Mouse (Mus musculus): ENCODE data around the gene Manba. TPM values are rescaled to one million over a fixed set of nuclear protein-coding genes. Genes with fewer than 3 reads are reported as not detected.

Manba gene
- polyA plus RNA-seq, 1 experiment from 2014 or later: 4.8 TPM

DNA sequence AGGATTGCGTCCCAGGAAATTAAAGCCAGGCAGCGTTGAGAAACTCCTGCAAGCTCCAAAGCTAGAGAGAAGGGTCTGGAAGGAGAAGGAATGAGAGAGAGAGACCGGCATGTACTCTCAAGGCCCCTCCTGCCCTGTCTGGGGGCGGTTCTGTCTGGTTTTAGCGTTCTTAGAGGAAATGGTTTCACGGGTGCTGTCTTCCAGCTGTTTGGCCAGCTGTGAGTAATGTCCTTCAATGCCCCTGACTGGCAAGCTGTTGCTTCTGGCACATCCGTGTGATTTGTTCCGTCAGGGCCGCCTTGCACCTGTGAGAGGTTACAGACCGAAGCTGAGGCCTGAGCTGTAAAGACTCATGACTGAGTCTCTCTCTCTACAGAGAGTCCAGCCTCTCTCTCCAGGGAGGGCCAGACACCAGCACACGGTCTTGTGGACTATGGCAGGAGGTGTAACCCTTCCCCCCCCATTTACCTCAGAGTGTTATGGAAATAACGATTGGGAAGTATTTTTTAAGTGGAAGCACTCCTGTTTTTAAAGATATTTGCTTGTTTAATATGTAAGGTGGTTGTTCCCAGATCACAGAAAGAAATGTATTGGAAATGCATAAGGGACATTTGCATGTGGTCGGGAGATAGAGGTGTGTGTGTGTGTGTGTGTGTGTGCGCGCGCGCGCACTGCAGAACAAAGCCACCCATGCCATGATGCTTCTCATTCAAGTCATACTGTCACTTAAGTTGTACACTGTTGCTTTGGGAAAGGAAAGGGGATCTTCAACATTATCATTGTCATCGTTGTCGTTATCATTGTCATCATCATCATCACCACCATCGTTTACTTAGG lies 95.2 kb downstream of the Manba start:
- WGBS: 86% methylated on average over 21 of the region's 21 CpGs
- no peak for DNase-seq (ENCODE audit: low spot score)
- Histone ChIP-seq H3K9me3 (no peaks in the 10 kb centered on the region), H3K27ac (no peak overlapping the region), H3K27me3 (ENCODE audit: insufficient read depth, poor library complexity, severe bottlenecking) (no peaks in the 10 kb centered on the region), H3K36me3 (peaks cover 15% of the 10 kb centered on the region), H3K4me3 (no peak overlapping the region), H3K4me1 (replicated peaks) (peaks cover 19% of the 10 kb centered on the region)

DNA sequence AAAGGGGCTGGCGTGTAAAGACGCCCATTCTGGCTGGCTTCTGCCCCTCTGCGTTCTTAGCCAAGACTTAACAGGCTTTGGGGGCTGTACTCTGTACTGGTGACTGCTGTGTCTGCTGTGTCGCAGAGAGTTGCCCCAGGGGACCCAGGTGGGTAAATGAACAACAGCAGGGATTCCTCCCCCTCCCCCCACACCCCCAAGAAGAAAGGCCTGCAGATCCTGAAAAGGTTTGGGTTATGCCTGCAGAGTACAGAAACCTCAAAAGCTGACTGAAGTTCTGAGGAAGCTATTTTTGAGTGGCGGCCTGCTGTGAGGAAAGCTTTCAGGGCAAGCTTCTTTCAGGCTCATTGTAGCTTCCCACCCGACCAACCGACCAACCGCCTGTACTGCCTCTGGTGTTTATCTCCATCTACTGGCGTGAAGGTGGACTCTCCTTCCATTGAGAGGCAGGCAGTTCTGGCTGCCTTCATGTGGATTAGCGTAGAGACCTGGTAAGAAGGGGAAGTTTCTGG lies 96.3 kb downstream of the Manba start:
- no peaks in the 10 kb centered on the region for H3K9me3 ChIP-seq
- peak; percentile 46 for DNase-seq (ENCODE audit: low spot score)
- H3K27me3 ChIP-seq (ENCODE audit: insufficient read depth, poor library complexity, severe bottlenecking): no peaks in the 10 kb centered on the region
- H3K27ac ChIP-seq: peak overlapping the region; percentile 74
- H3K36me3 ChIP-seq: peaks cover 21% of the 10 kb centered on the region
- H3K4me1 ChIP-seq (replicated peaks): peaks cover 21% of the 10 kb centered on the region
- WGBS: 13% methylated on average over 10 of the region's 10 CpGs
- no peak overlapping the region for H3K4me3 ChIP-seq

DNA sequence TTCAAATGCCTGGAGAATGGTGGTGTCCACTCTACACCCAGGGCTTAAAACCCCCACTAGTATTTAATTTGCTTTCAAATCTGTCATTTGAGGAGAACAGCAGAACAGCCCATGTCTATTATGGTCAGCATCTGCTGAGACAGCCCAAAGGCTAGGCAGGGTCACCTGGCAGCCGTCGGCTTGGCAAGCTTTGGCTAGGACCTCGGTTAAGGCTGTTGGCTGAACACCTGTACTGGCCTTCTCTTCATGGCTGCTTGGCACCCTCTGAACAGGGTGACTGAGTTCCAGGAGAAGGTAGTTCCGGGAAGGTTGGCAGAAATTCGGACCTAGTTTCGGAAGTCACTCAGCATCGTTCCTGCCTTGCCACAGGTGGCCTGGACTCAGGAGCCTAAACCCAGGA lies 96.8 kb downstream of the Manba start:
- Histone ChIP-seq H3K4me1 (replicated peaks) (peaks cover 21% of the 10 kb centered on the region), H3K4me3 (no peak overlapping the region), H3K27ac (0 out of 2 replicates have a peak overlapping the region, but pooled peaks have one; percentile 74), H3K27me3 (ENCODE audit: insufficient read depth, poor library complexity, severe bottlenecking) (no peaks in the 10 kb centered on the region), H3K9me3 (no peaks in the 10 kb centered on the region), H3K36me3 (peaks cover 27% of the 10 kb centered on the region)
- 91% methylated on average over 7 of the region's 7 CpGs for WGBS
- DNase-seq (ENCODE audit: low spot score): no peak

DNA sequence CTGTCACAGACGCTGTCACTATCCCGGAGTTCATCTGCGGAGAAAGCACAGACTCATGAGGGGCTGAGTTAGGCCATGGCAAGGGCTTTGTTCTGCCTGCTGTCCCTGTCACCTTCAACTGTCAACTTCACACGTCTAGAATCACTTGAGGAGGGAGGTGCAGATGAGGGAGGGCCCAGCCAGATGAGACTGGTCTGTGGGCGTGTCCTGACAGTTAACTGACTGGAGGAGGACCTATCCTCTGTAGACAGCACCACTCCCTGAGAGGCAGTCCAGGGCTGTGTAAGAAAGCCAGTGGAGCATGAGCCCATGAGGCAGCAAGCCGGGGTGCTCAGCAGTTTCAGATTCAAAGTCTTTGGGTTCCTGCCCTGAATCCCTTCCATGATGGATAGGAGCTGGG lies 100.1 kb downstream of the Manba start:
- H3K27ac ChIP-seq: peak overlapping the region; percentile 67; the same call in 1 of the 2 replicates
- peaks cover 58% of the 10 kb centered on the region for H3K36me3 ChIP-seq
- no peaks in the 10 kb centered on the region for H3K9me3 ChIP-seq
- H3K27me3 ChIP-seq (ENCODE audit: insufficient read depth, poor library complexity, severe bottlenecking): no peaks in the 10 kb centered on the region
- peaks cover 17% of the 10 kb centered on the region for H3K4me1 ChIP-seq (replicated peaks)
- WGBS: 54% methylated on average over 6 of the region's 6 CpGs
- H3K4me3 ChIP-seq: no peak overlapping the region
- peak; percentile 24 for DNase-seq (ENCODE audit: low spot score)

DNA sequence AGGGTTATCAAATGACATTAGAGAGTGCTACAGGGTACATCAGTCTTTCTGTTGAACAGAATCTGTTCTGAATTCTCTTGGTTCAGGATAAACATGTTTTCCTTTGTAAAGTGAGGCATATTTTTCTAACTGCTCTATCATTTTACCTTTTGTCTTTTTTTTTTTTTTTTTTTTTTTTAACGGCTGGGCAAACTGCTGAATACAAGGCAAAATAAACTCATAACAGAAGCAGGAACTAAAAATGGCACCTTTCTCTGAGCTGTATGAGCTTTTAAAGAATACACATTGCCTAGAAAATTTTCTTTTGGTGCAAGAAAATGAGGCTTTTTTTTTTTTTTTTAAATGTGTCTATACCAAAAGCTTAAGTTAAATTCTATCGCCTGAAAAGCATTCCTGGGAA lies 100.6 kb downstream of the Manba start:
- no peaks in the 10 kb centered on the region for H3K27me3 ChIP-seq (ENCODE audit: insufficient read depth, poor library complexity, severe bottlenecking)
- H3K4me3 ChIP-seq: no peak overlapping the region
- H3K27ac ChIP-seq: peak overlapping the region; percentile 67; the same call in 1 of the 2 replicates
- H3K9me3 ChIP-seq: no peaks in the 10 kb centered on the region
- 90% methylated on average over 2 of the region's 2 CpGs for WGBS
- no peak for DNase-seq (ENCODE audit: low spot score)
- peaks cover 17% of the 10 kb centered on the region for H3K4me1 ChIP-seq (replicated peaks)
- H3K36me3 ChIP-seq: peaks cover 64% of the 10 kb centered on the region

DNA sequence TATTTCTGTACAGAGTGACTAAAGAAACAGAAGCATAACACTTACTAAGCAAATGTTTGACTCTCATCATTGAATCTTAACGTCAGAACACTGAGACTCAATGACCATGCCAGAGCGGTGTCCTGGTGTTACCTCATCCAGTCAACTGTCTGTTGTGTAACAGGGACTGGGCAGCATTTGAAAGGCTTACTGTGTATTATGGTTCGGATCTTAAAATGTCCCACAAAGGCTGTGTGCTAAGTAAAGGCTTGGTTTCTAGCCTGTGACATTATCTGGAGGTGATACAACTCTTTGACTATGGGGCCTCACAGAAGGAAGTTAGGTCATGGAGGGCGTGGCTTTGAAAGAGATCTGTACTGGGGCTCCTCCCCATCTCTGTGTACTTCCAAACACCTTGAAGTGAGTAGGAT lies 101.1 kb downstream of the Manba start:
- WGBS: 91% methylated on average over 4 of the region's 4 CpGs

DNA sequence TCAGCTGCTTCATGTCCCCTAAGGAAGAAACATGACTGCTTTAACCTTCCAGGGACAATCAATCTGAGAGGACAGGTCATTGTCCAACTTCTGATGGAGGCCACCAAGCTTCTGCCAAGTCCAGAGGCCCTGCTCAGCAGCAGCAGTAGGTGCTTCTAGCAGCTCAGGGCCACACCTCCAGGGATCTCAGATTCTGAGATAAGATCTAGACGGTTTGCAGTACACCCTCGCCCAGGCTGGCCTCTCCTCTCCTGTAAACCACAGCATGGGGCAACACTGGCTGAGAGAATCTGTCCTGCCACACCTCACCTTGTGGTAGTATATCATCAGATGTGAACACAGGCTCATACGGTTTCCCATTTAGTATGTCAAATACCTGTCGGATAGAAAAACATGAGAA lies 105.1 kb downstream of the Manba start:
- Histone ChIP-seq H3K27ac (no peak overlapping the region), H3K4me1 (replicated peaks) (0 out of 2 replicates have a peak, but pooled peaks cover 4% of the 10 kb centered on the region), H3K9me3 (no peaks in the 10 kb centered on the region), H3K4me3 (no peak overlapping the region), H3K36me3 (peaks cover 89% of the 10 kb centered on the region), H3K27me3 (ENCODE audit: insufficient read depth, poor library complexity, severe bottlenecking) (no peaks in the 10 kb centered on the region)
- DNase-seq (ENCODE audit: low spot score): no peak
- WGBS: 86% methylated on average over 4 of the region's 4 CpGs

More for the DNA sequence above, 101.1 kb downstream of the Manba start:
- no peak overlapping the region for H3K4me3 ChIP-seq
- peaks cover 14% of the 10 kb centered on the region for H3K4me1 ChIP-seq (replicated peaks)
- no peaks in the 10 kb centered on the region for H3K9me3 ChIP-seq
- peaks cover 68% of the 10 kb centered on the region for H3K36me3 ChIP-seq
- H3K27me3 ChIP-seq (ENCODE audit: insufficient read depth, poor library complexity, severe bottlenecking): no peaks in the 10 kb centered on the region
- no peak overlapping the region for H3K27ac ChIP-seq
- no peak for DNase-seq (ENCODE audit: low spot score)

DNA sequence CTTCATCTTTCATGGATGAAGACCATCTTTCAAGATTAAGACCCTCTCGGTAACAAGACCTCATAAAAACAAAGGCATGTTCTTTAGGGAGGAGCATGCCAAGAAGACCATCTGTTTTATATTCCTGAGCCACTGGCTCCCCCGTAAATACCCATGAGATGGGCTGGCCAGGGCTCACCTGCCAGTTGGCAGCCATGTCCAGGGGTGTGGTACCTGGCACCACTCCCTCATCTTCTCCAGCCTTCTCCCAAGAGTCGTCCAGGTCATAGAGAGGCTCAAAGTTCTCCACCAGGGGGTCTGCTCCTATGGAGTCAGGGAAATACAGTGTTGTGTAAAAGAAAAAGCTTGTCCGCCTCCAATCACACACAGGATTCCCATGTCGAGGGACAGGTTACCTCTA lies 106.0 kb downstream of the Manba start:
- H3K36me3 ChIP-seq: peaks cover 84% of the 10 kb centered on the region
- DNase-seq (ENCODE audit: low spot score): no peak
- WGBS: 85% methylated on average over 5 of the region's 5 CpGs

DNA sequence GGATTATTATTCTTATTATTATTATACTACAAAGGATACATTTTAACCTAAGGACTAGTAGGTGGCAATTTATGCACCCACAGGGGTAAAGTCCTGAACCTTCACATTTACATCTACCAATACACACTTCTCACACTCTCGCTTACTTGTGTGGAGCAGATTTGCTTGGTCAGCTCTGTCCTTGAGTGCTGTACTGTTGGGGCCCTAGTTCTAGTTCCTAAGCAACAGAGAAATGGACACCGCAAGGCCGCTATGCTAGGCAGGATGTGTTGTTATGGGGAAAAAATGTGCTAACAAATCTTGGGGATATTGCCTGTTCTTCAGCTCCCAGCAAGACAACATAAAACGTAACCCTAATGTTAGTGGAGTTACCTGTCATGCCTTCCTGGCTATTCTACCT lies 106.6 kb downstream of the Manba start:
- H3K27me3 ChIP-seq (ENCODE audit: insufficient read depth, poor library complexity, severe bottlenecking): no peaks in the 10 kb centered on the region
- no peak for DNase-seq (ENCODE audit: low spot score)
- H3K4me1 ChIP-seq (replicated peaks): no peaks in the 10 kb centered on the region
- peaks cover 78% of the 10 kb centered on the region for H3K36me3 ChIP-seq
- WGBS: 93% methylated on average over 4 of the region's 4 CpGs
- no peak overlapping the region for H3K4me3 ChIP-seq
- H3K9me3 ChIP-seq: no peaks in the 10 kb centered on the region
- no peak overlapping the region for H3K27ac ChIP-seq

More for the DNA sequence above, 106.0 kb downstream of the Manba start:
- Histone ChIP-seq H3K4me3 (no peak overlapping the region), H3K9me3 (no peaks in the 10 kb centered on the region), H3K27me3 (ENCODE audit: insufficient read depth, poor library complexity, severe bottlenecking) (no peaks in the 10 kb centered on the region), H3K4me1 (replicated peaks) (no peaks in the 10 kb centered on the region), H3K27ac (no peak overlapping the region)

DNA sequence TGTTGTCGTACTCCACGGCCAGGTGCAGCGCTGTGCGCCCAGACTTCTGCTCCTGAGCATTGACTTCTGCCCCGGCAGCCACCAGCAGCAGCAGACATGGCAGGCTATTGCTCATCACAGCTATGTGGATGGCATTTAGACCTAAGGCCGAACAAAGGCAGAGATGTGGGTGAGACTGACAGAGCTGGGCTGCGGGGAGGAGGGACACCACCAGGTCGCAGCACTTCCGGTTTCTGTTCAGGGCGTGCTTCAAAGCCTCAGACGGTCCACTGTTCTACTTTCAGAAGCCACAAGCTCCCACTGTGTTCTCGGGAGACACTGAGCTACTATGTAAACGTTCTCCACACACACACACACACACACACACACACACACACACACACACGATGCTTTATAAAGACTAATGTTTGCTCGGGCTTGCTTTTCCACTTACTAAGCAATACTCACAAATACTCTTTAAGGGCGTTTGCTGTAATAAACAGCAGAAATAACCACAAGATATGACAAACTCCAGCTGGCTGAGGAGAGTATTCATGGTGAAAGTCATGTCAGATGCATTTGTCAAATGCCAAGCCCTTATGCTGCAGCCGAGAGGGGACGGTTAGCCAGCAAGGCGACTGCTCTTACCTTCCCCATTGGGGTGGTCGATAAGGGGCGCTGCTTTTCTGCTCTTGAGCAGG lies 109.0 kb downstream of the Manba start:
- 82% methylated on average over 21 of the region's 21 CpGs for WGBS
- H3K27ac ChIP-seq: no peak overlapping the region
- H3K4me1 ChIP-seq (replicated peaks): no peaks in the 10 kb centered on the region
- H3K4me3 ChIP-seq: no peak overlapping the region
- DNase-seq (ENCODE audit: low spot score): no peak
- no peaks in the 10 kb centered on the region for H3K27me3 ChIP-seq (ENCODE audit: insufficient read depth, poor library complexity, severe bottlenecking)
- H3K9me3 ChIP-seq: no peaks in the 10 kb centered on the region
- peaks cover 56% of the 10 kb centered on the region for H3K36me3 ChIP-seq

DNA sequence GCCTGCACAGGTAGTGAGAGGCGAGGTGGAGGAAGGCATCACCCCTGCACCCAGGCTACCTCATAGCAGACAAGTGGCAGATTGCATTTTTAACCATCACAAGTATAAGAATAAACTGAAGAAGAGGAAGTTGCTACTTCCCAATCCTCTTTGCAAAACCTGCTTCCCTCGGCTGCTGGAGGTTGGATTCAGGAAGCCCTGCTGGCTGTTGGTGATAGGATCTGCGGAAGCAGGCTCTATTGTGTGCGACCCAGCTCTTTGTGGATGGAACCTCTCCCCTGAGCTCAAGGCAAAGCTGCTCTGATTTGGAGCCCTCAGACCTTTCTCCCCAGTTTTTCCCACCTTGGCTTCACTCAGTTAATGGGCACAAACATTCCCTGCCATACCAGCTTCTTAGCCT lies 111.6 kb downstream of the Manba start:
- no peaks in the 10 kb centered on the region for H3K9me3 ChIP-seq
- WGBS: 57% methylated on average over 4 of the region's 4 CpGs
- no peaks in the 10 kb centered on the region for H3K4me1 ChIP-seq (replicated peaks)
- no peaks in the 10 kb centered on the region for H3K27me3 ChIP-seq (ENCODE audit: insufficient read depth, poor library complexity, severe bottlenecking)
- peak overlapping the region; percentile 1; the same call in 1 of the 2 replicates for H3K27ac ChIP-seq
- no peak for DNase-seq (ENCODE audit: low spot score)
- H3K36me3 ChIP-seq: peaks cover 49% of the 10 kb centered on the region
- no peak overlapping the region for H3K4me3 ChIP-seq

DNA sequence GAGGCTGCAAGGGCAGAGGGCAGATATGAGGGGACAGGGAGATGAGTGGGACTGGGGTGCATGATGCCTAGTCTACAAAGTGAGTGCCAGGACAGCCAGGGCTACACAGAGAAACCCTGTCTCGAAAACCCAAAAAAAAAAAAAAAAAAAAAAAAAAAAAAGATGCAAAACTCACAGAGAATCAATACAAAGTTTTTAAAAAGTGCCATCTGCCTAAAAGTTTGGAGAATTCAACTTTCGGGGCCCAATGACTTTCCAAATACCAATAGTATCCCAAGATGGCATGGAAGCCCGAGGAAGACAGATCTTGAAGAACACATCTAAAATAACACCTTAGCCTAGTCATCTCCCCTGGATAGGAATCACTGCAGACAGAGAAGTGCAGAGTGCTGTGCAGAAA lies 112.9 kb downstream of the Manba start:
- no peak overlapping the region for H3K4me3 ChIP-seq
- DNase-seq (ENCODE audit: low spot score): no peak
- H3K9me3 ChIP-seq: no peaks in the 10 kb centered on the region
- H3K27me3 ChIP-seq (ENCODE audit: insufficient read depth, poor library complexity, severe bottlenecking): no peaks in the 10 kb centered on the region
- no peaks in the 10 kb centered on the region for H3K4me1 ChIP-seq (replicated peaks)
- no peak overlapping the region for H3K27ac ChIP-seq
- WGBS: 81% methylated on average over 3 of the region's 3 CpGs
- peaks cover 49% of the 10 kb centered on the region for H3K36me3 ChIP-seq

DNA sequence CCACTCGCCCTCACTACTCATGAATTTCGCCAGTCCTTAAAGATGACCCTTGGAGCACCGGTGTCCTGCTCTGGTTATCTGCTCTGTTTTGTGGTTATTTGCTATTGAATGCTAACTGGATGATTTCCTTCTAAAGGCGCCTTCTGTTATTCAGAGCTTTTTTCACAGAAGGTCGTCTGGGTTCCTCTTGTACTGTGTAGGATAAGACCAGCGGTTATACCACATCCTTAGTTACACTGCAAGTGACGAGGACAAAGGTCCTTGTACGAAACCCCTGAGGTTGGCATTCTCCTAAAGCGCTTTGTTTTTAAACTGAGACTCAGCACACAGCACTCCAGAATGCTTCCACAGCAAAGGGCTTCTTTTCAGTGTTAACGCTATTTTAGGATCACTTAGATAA lies 117.3 kb downstream of the Manba start:
- Histone ChIP-seq H3K36me3 (peaks cover 57% of the 10 kb centered on the region), H3K4me3 (no peak overlapping the region), H3K27ac (no peak overlapping the region), H3K4me1 (replicated peaks) (no peaks in the 10 kb centered on the region), H3K9me3 (no peaks in the 10 kb centered on the region), H3K27me3 (ENCODE audit: insufficient read depth, poor library complexity, severe bottlenecking) (no peaks in the 10 kb centered on the region)
- DNase-seq (ENCODE audit: low spot score): no peak
- 79% methylated on average over 10 of the region's 10 CpGs for WGBS
